Mouse (Mus musculus): Measurements from ENCODE around the gene Treml1. TPM values are rescaled to one million over a fixed set of nuclear protein-coding genes. Genes with fewer than 3 reads are reported as not detected.

Gene Treml1
- total and polyA plus RNA-seq, 3 experiments, result not detected

DNA sequence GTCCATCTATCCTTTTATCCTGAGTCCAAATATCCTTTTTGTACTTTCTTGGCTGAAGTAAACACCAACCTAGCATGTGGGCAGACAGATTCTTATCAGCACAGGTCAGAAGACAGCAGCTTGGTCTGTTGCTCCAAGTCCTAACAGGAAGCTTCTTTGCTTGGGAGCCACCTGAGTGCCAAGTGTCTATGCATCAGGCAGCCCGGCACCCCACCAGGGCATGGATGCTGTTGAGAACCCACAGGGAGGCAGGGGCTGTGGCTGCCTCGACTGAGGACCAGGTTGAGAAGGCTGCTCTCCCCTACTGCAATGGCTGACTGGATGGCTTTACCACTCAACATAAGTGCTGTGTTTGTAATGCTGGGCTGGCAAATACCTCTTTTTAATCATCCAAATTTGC lies 28.9 kb downstream of the Treml1 start:
- Histone ChIP-seq H3K4me2 (ENCODE audit: insufficient read depth, low read depth, poor library complexity, severe bottlenecking) (no peak overlapping the region), H3K79me2 (replicated peaks; ENCODE audit: control insufficient read depth, extremely low read depth, insufficient read depth, poor library complexity, severe bottlenecking) (no peaks in the 10 kb centered on the region), H3K9ac (ENCODE audit: insufficient read depth, low read depth) (no peak overlapping the region), H3K9me3 (replicated peaks; ENCODE audit: low read length) (no peaks in the 10 kb centered on the region), H3K36me3 (replicated peaks in 1 of 2; ENCODE audit: control insufficient read depth in 1 of 2, insufficient read depth in 1 of 2, low read length in 1 of 2) (peaks cover 63 to 80% of the 10 kb centered on the region in 2 experiments), H3K4me1 (ENCODE audit: control insufficient read depth in 1 of 2, insufficient read depth in 2 of 2) (peaks cover 0 to 11% of the 10 kb centered on the region in 2 experiments; a peak in 2 of 4 replicates), H3K27ac (ENCODE audit: insufficient read depth, low read depth) (no peak overlapping the region), H3K27me3 (replicated peaks) (no peaks in the 10 kb centered on the region), H3K4me3 (replicated peaks in 1 of 3; ENCODE audit: low read depth in 2 of 3, low read length in 2 of 3, poor library complexity in 1 of 3) (no peak overlapping the region)
- in situ Hi-C loops (cut with MboI; ENCODE audit: low pct_ligation_motif_present, low pct_unique_long_range_greater_than_20kb, low sequenced_read_pairs), result no loop called here
- dilution Hi-C loops (cut with MboI; ENCODE audit: extremely low pct_ligation_motif_present, extremely low pct_unique_long_range_greater_than_20kb, low sequenced_read_pairs), result no loop called here
- no peak for DNase-seq (ENCODE audit: extremely low read depth)
- TF ChIP-seq RCOR1 (conservative IDR thresholded peaks at IDR 0.05; ENCODE audit: low read depth, low read length), result no peak
- TF ChIP-seq POLR2A (IDR thresholded peaks at IDR 0.05; ENCODE audit: low read depth, low read length), result no peak
- no peak for TF ChIP-seq EP300 (IDR thresholded peaks at IDR 0.05; ENCODE audit: low read length)
- TF ChIP-seq USF1 (IDR thresholded peaks at IDR 0.05; ENCODE audit: low read depth, low read length), result no peak
- no peak for TF ChIP-seq ZC3H11A (IDR thresholded peaks at IDR 0.05; ENCODE audit: low read depth, low read length)
- TF ChIP-seq NRF1 (IDR thresholded peaks at IDR 0.05; ENCODE audit: low read depth, low read length), result no peak
- no peak for TF ChIP-seq ZNF384 (IDR thresholded peaks at IDR 0.05; ENCODE audit: low read depth, low read length)

DNA sequence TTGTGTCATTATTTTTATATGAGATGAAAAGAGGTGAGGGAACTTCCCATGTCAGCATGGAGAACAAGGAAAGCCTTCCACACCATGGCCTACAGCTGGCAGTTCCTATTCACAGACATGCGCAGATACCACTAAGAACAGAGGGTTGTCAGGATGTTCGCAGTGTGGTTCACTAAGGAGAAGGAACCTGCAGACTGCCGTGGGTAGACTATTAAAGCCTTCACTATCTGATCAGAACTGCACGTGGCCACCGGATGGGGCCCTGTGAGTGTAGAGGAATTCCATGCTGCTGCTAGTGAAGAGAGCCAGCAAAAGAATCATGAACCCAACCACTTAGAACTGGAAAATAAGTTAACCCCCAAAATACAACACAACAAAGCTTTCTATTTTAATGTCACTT lies 29.7 kb downstream of the Treml1 start:
- Histone ChIP-seq H3K27me3 (replicated peaks) (no peaks in the 10 kb centered on the region), H3K4me1 (ENCODE audit: control insufficient read depth in 1 of 2, insufficient read depth in 2 of 2) (peaks cover 0 to 11% of the 10 kb centered on the region in 2 experiments; a peak in 2 of 4 replicates), H3K4me2 (ENCODE audit: insufficient read depth, low read depth, poor library complexity, severe bottlenecking) (no peak overlapping the region), H3K27ac (ENCODE audit: insufficient read depth, low read depth) (no peak overlapping the region), H3K4me3 (replicated peaks in 1 of 3; ENCODE audit: low read depth in 2 of 3, low read length in 2 of 3, poor library complexity in 1 of 3) (no peak overlapping the region), H3K9me3 (replicated peaks; ENCODE audit: low read length) (no peaks in the 10 kb centered on the region), H3K36me3 (replicated peaks in 1 of 2; ENCODE audit: control insufficient read depth in 1 of 2, insufficient read depth in 1 of 2, low read length in 1 of 2) (peaks cover 68 to 88% of the 10 kb centered on the region in 2 experiments), H3K9ac (ENCODE audit: insufficient read depth, low read depth) (no peak overlapping the region), H3K79me2 (replicated peaks; ENCODE audit: control insufficient read depth, extremely low read depth, insufficient read depth, poor library complexity, severe bottlenecking) (no peaks in the 10 kb centered on the region)
- no peak for DNase-seq (ENCODE audit: extremely low read depth)
- dilution Hi-C loops (cut with MboI; ENCODE audit: extremely low pct_ligation_motif_present, extremely low pct_unique_long_range_greater_than_20kb, low sequenced_read_pairs) (no loop called here), in situ Hi-C loops (cut with MboI; ENCODE audit: low pct_ligation_motif_present, low pct_unique_long_range_greater_than_20kb, low sequenced_read_pairs) (no loop called here)
- TF ChIP-seq E2F4 (IDR thresholded peaks at IDR 0.05; ENCODE audit: insufficient replicate concordance, low read depth, low read length) (no peak), PAX5 (IDR thresholded peaks at IDR 0.05; ENCODE audit: low read length) (no peak), POLR2AphosphoS2 (IDR thresholded peaks at IDR 0.05; ENCODE audit: low read depth, low read length) (no peak), IRF4 (IDR thresholded peaks at IDR 0.05; ENCODE audit: low read depth, low read length) (no peak), ELF1 (IDR thresholded peaks at IDR 0.05; ENCODE audit: low read depth, low read length) (no peak), NRF1 (IDR thresholded peaks at IDR 0.05; ENCODE audit: low read depth, low read length) (no peak), CHD2 (IDR thresholded peaks at IDR 0.05; ENCODE audit: low read length) (no peak), TCF12 (IDR thresholded peaks at IDR 0.05; ENCODE audit: low read depth, low read length) (no peak), MEF2A (IDR thresholded peaks at IDR 0.05; ENCODE audit: borderline replicate concordance, low read depth, low read length) (no peak), ZMIZ1 (IDR thresholded peaks at IDR 0.05; ENCODE audit: low read depth, low read length) (no peak), ZNF384 (IDR thresholded peaks at IDR 0.05; ENCODE audit: low read depth, low read length) (no peak), JUN (IDR thresholded peaks at IDR 0.05; ENCODE audit: insufficient read depth, low read depth, low read length) (no peak), SIN3A (IDR thresholded peaks at IDR 0.05; ENCODE audit: low read length) (no peak), USF1 (IDR thresholded peaks at IDR 0.05; ENCODE audit: low read depth, low read length) (no peak)

All from CH12.LX (cell line).